Mouse (Mus musculus): Measurements from ENCODE around the gene Rnf4.

DNA sequence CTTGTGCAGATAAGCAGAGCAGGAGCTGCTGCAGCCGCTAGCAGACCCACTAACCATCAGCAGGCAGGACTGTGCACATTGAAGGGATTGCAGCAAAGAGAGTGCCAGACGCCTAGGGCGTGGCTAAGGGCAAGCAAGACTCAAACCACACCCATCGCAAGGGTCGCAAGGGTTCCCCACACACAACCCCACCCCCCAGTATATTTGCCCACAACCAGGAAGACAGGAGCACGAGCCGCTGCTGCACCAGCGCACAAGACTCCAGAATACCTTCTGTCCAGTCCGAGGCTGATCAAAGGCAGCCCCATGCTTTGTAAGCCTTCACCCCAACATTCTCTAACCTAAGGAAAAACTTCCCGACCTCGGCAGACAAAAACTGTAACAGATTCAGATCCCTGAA, 49.6 kb upstream of the Rnf4 start:
- no peak for TF ChIP-seq UBTF (IDR thresholded peaks at IDR 0.05; ENCODE audit: borderline replicate concordance, insufficient read depth, low read depth, low read length)
- no peak for TF ChIP-seq ZNF384 (IDR thresholded peaks at IDR 0.05; ENCODE audit: low read depth, low read length)
- no peak for TF ChIP-seq GATA1 (IDR thresholded peaks at IDR 0.05; ENCODE audit: low read depth, low read length)
- no peak for TF ChIP-seq USF1 (IDR thresholded peaks at IDR 0.05; ENCODE audit: low read depth, low read length)
- TF ChIP-seq NELFE (IDR thresholded peaks at IDR 0.05; ENCODE audit: low read depth, low read length), result no peak
- TF ChIP-seq CTCF (IDR thresholded peaks at IDR 0.05 in 2 of 3, conservative IDR thresholded peaks at IDR 0.05 in 1 of 3; ENCODE audit: control insufficient read depth in 1 of 3, insufficient read depth in 1 of 3, low read depth in 2 of 3, low read length in 3 of 3, poor library complexity in 1 of 3, severe bottlenecking in 1 of 3), result no peak
